Mouse (Mus musculus): ENCODE results near the gene Akap14.

Gene Akap14

GRCm38 (mm10) chrX:37103826-37104225 is 64.8 kb downstream of the Akap14 start:
- no peak for DNase-seq (ENCODE audit: low spot score in 2 of 2)
